Mouse (Mus musculus) mesoderm, embryonic 11.5 days (tissue): ENCODE measurements around the gene Slc38a10.

ENCODE experiments used
- DNase-seq: peaks from one replicate; pipeline ENCODE4 v3.0.0-alpha.2; 2012; ENCODE audit warnings: low read depth, low spot score

The Slc38a10 gene

GRCm38 (mm10) chr11:120103431-120103997 is 47.6 kb downstream of the Slc38a10 start:
- DNase-seq: no peak

- DNase-seq: peak; percentile 82
Measured at GRCm38 (mm10) chr11:120101036-120101435, 50.1 kb downstream of the Slc38a10 start.

GRCm38 (mm10) chr11:120098588-120099511 is 52.3 kb downstream of the Slc38a10 start, which contains the start of the genes Tepsin and Ndufaf8:
Gene Tepsin, minus strand, starts transcription at chr11:120098731.
Gene Ndufaf8, plus strand, starts transcription at chr11:120098928.
- DNase-seq: peak; percentile 99

- no peak for DNase-seq
Measured at GRCm38 (mm10) chr11:120092817-120093591, 58.1 kb downstream of the Slc38a10 start.

- no peak for DNase-seq
Measured at GRCm38 (mm10) chr11:120090661-120091060, 60.5 kb downstream of the Slc38a10 start.

GRCm38 (mm10) chr11:120086702-120087152 is 64.4 kb downstream of the Slc38a10 start, which contains the start of gene Cep131:
Gene Cep131, minus strand, starts transcription at chr11:120086827.
- DNase-seq: peak; percentile 98

GRCm38 (mm10) chr11:120085891-120086627 is 65.1 kb downstream of the Slc38a10 start:
- DNase-seq: peak; percentile 59

GRCm38 (mm10) chr11:120080282-120080681 is 70.9 kb downstream of the Slc38a10 start:
- no peak for DNase-seq

GRCm38 (mm10) chr11:120076191-120076590 is 75.0 kb downstream of the Slc38a10 start:
- DNase-seq: no peak

- DNase-seq: no peak
Measured at GRCm38 (mm10) chr11:120072986-120073647, 78.0 kb downstream of the Slc38a10 start.

GRCm38 (mm10) chr11:120071731-120072320 is 79.3 kb downstream of the Slc38a10 start:
- DNase-seq: no peak

- DNase-seq: no peak
Measured at GRCm38 (mm10) chr11:120071065-120071464, 80.1 kb downstream of the Slc38a10 start.

GRCm38 (mm10) chr11:120070286-120070930 is 80.7 kb downstream of the Slc38a10 start:
- DNase-seq: no peak

- DNase-seq: peak; percentile 58
Measured at GRCm38 (mm10) chr11:120069261-120069660, 81.9 kb downstream of the Slc38a10 start.

- DNase-seq: no peak
Measured at GRCm38 (mm10) chr11:120067834-120068233, 83.3 kb downstream of the Slc38a10 start.

- DNase-seq: no peak
Measured at GRCm38 (mm10) chr11:120065291-120065690, 85.9 kb downstream of the Slc38a10 start.

GRCm38 (mm10) chr11:120064668-120065040 is 86.5 kb downstream of the Slc38a10 start:
- no peak for DNase-seq

- no peak for DNase-seq
Measured at GRCm38 (mm10) chr11:120064006-120064667, 87.0 kb downstream of the Slc38a10 start.

- DNase-seq: no peak
Measured at GRCm38 (mm10) chr11:120063326-120063725, 87.8 kb downstream of the Slc38a10 start.
